Mouse (Mus musculus) limb, embryonic 14.5 days (tissue): Measurements from ENCODE around the gene E030018B13Rik. TPM values are rescaled to one million over a fixed set of nuclear protein-coding genes. Genes with fewer than 3 reads are reported as not detected.

ENCODE experiments used
- ATAC-seq: fragments of 200-750 bp; cut with Nextera tagmentation; 2 replicates; pipeline ENCODE4 v1.8.0; 2017; ENCODE audit warnings: low read depth, moderate number of reproducible peaks, moderate TSS enrichment; ENCODE audit not compliant: low FRiP score
- DNase-seq: peaks from one replicate; pipeline ENCODE4 v3.0.0-alpha.2; 2015; ENCODE audit warnings: low spot score
- H3K27ac ChIP-seq: fragments of 300-500 bp; sonication (generic); replicated peaks from 2 replicates; pipeline ENCODE4 v1.5.1; 2014; ENCODE audit warnings: low read depth, mild to moderate bottlenecking, low read length, moderate library complexity, mixed read lengths
- H3K27me3 ChIP-seq: fragments of 300-500 bp; sonication (generic); 2 replicates; pipeline ENCODE4 v1.6.1; 2014; ENCODE audit warnings: low read length, mixed read lengths; ENCODE audit not compliant: control insufficient read depth, insufficient read depth
- H3K36me3 ChIP-seq: fragments of 300-500 bp; sonication (generic); 2 replicates; pipeline ENCODE4 v1.6.1; 2014; ENCODE audit warnings: mild to moderate bottlenecking, low read length, moderate library complexity, mixed read lengths; ENCODE audit not compliant: control insufficient read depth, insufficient read depth
- H3K4me1 ChIP-seq: fragments of 300-500 bp; sonication (generic); 2 replicates; pipeline ENCODE4 v1.6.1; 2014; ENCODE audit warnings: antibody characterized with exemption, low read length, mixed read lengths; ENCODE audit not compliant: control insufficient read depth, insufficient read depth
- H3K4me2 ChIP-seq: fragments of 300-500 bp; sonication (generic); replicated peaks from 2 replicates; pipeline ENCODE4 v1.6.1; 2014; ENCODE audit warnings: low read depth, mild to moderate bottlenecking, low read length, moderate library complexity; ENCODE audit not compliant: severe bottlenecking
- H3K4me3 ChIP-seq: fragments of 300-500 bp; sonication (generic); replicated peaks from 2 replicates; pipeline ENCODE4 v1.5.1; 2014; ENCODE audit warnings: low read length
- H3K9ac ChIP-seq: fragments of 300-500 bp; sonication (generic); 2 replicates; pipeline ENCODE4 v1.6.1; 2014; ENCODE audit warnings: mild to moderate bottlenecking, low read depth, low read length, moderate library complexity; ENCODE audit not compliant: severe bottlenecking
- H3K9me3 ChIP-seq: fragments of 300-500 bp; sonication (generic); 2 replicates; pipeline ENCODE4 v1.6.1; 2016; ENCODE audit warnings: low read length; ENCODE audit not compliant: control insufficient read depth
- POLR2A ChIP-seq: fragments of 200-500 bp; IDR thresholded peaks from 2 replicates; pipeline ENCODE4 v1.8.0; 2012; ENCODE audit warnings: inconsistent platforms, mild to moderate bottlenecking, moderate library complexity, borderline replicate concordance; ENCODE audit not compliant: insufficient read depth, insufficient read length; ENCODE audit errors: extremely low read depth
- WGBS: fragments of 180-500 bp; shearing (Covaris S2); extraction: QIAGEN DNeasy Blood & Tissue Kit; methylation state at CpG from one replicate; pipeline ENCODE4 v1.1.7; 2014; 5-methylcytosine and 5-hydroxymethylcytosine counted together
- polyA plus RNA-seq, 2 experiments: library from polyadenylated mRNA; depleted of rRNA in 1 of 2; stranded (reverse) in 1 of 2; unstranded in 1 of 2; fragments of >200 nt; fragmentation: Nextera tagmentation in 1 of 2; extraction: Ambion mirVana in 1 of 2; gene quantifications; 2 replicates each; pipeline versions ENCODE4 v1.2.1 to v1.2.3; 2012 to 2014

Gene E030018B13Rik
- polyA plus RNA-seq, 2 experiments: not detected

GRCm38 (mm10) chr7:63896968-63897468 is 19.6 kb upstream of the E030018B13Rik start:
- Histone ChIP-seq H3K27ac (no peak overlapping the region), H3K4me3 (peak overlapping the region; percentile 31), H3K36me3 (no peaks in the 10 kb centered on the region), H3K4me2 (peak overlapping the region; percentile 73), H3K9me3 (no peaks in the 10 kb centered on the region), H3K27me3 (no peaks in the 10 kb centered on the region), H3K9ac (peak overlapping the region; percentile 58), H3K4me1 (peaks cover 14% of the 10 kb centered on the region)
- WGBS: under 1% methylated on average over 22 of the region's 22 CpGs
- peak; percentile 78 for ATAC-seq
- no peak for TF ChIP-seq POLR2A
- peak; percentile 80 for DNase-seq

- WGBS: 45% methylated on average over 3 of the region's 3 CpGs
- DNase-seq: no peak
- Histone ChIP-seq H3K4me2 (peak overlapping the region; percentile 73), H3K27me3 (no peaks in the 10 kb centered on the region), H3K9me3 (no peaks in the 10 kb centered on the region), H3K9ac (no peak overlapping the region), H3K4me3 (no peak overlapping the region), H3K36me3 (no peaks in the 10 kb centered on the region), H3K4me1 (peaks cover 14% of the 10 kb centered on the region), H3K27ac (no peak overlapping the region)
- no peak for ATAC-seq
- no peak for TF ChIP-seq POLR2A
These were observed 19.0 kb upstream of the E030018B13Rik start for GRCm38 (mm10) chr7:63897655-63898054.

- H3K4me1 ChIP-seq: peaks cover 14% of the 10 kb centered on the region
- no peak overlapping the region for H3K4me3 ChIP-seq
- no peaks in the 10 kb centered on the region for H3K9me3 ChIP-seq
- no peak for DNase-seq
- WGBS: 87% methylated on average over 6 of the region's 6 CpGs
- no peak overlapping the region for H3K27ac ChIP-seq
- no peak for ATAC-seq
- H3K27me3 ChIP-seq: no peaks in the 10 kb centered on the region
- H3K36me3 ChIP-seq: no peaks in the 10 kb centered on the region
- no peak overlapping the region for H3K4me2 ChIP-seq
- TF ChIP-seq POLR2A: no peak
- H3K9ac ChIP-seq: no peak overlapping the region
These were observed 18.5 kb upstream of the E030018B13Rik start for GRCm38 (mm10) chr7:63898201-63898600.

GRCm38 (mm10) chr7:63899925-63900324 is 16.7 kb upstream of the E030018B13Rik start:
- H3K9ac ChIP-seq: no peak overlapping the region
- peaks cover 18% of the 10 kb centered on the region for H3K4me1 ChIP-seq
- WGBS: 68% methylated on average over 8 of the region's 8 CpGs
- ATAC-seq (no peak), DNase-seq (no peak)
- TF ChIP-seq POLR2A: no peak
- no peak overlapping the region for H3K4me3 ChIP-seq
- no peaks in the 10 kb centered on the region for H3K36me3 ChIP-seq
- no peaks in the 10 kb centered on the region for H3K9me3 ChIP-seq
- no peaks in the 10 kb centered on the region for H3K27me3 ChIP-seq
- no peak overlapping the region for H3K27ac ChIP-seq
- H3K4me2 ChIP-seq: no peak overlapping the region

- Histone ChIP-seq H3K4me1 (peaks cover 18% of the 10 kb centered on the region), H3K27me3 (no peaks in the 10 kb centered on the region), H3K36me3 (no peaks in the 10 kb centered on the region), H3K4me2 (no peak overlapping the region), H3K27ac (no peak overlapping the region), H3K9me3 (no peaks in the 10 kb centered on the region), H3K9ac (no peak overlapping the region), H3K4me3 (no peak overlapping the region)
- 97% methylated on average over 2 of the region's 2 CpGs for WGBS
- DNase-seq (no peak), ATAC-seq (no peak)
- no peak for TF ChIP-seq POLR2A
These were observed 16.2 kb upstream of the E030018B13Rik start for GRCm38 (mm10) chr7:63900411-63900810.

GRCm38 (mm10) chr7:63901346-63901745 is 15.3 kb upstream of the E030018B13Rik start:
- WGBS: 67% methylated on average over 10 of the region's 11 CpGs
- Histone ChIP-seq H3K27ac (no peak overlapping the region), H3K36me3 (no peaks in the 10 kb centered on the region), H3K4me1 (peaks cover 15% of the 10 kb centered on the region), H3K9ac (no peak overlapping the region), H3K4me2 (no peak overlapping the region), H3K9me3 (no peaks in the 10 kb centered on the region), H3K4me3 (no peak overlapping the region), H3K27me3 (no peaks in the 10 kb centered on the region)
- no peak for TF ChIP-seq POLR2A
- no peak for DNase-seq
- no peak for ATAC-seq
